Mouse (Mus musculus) adrenal gland, adult (tissue): ENCODE data around the gene Plekhm3.

Experiments used
- DNase-seq, 2 experiments: peaks; one replicate each; pipeline ENCODE4 v3.0.0; 2022 to 2023; ENCODE audit warnings: low spot score in 1 of 2; ENCODE audit not compliant: inconsistent age in 2 of 2

Plekhm3 gene

GRCm38 (mm10) chr1:64836114-64836513, 120.5 kb downstream of the Plekhm3 start:
- peak in 1 of 2 experiments; percentile 40 for DNase-seq

- DNase-seq = no peak
Observed at GRCm38 (mm10) chr1:64831552-64831951, 125.1 kb downstream of the Plekhm3 start.

GRCm38 (mm10) chr1:64827434-64827833, 129.2 kb downstream of the Plekhm3 start:
- DNase-seq = no peak

GRCm38 (mm10) chr1:64826348-64827103, 130.1 kb downstream of the Plekhm3 start:
- DNase-seq = peak in 1 of 2 experiments; percentile 75

- no peak for DNase-seq
Observed at GRCm38 (mm10) chr1:64823564-64823963, 133.1 kb downstream of the Plekhm3 start.

GRCm38 (mm10) chr1:64817709-64818108, 138.9 kb downstream of the Plekhm3 start:
- no peak for DNase-seq

GRCm38 (mm10) chr1:64813182-64813581, 143.4 kb downstream of the Plekhm3 start:
- DNase-seq = no peak

- DNase-seq = no peak
Observed at GRCm38 (mm10) chr1:64811956-64812355, 144.7 kb downstream of the Plekhm3 start.

- DNase-seq = no peak
Observed at GRCm38 (mm10) chr1:64809085-64809484, 147.5 kb downstream of the Plekhm3 start.

- no peak for DNase-seq
Observed at GRCm38 (mm10) chr1:64807766-64808165, 148.9 kb downstream of the Plekhm3 start.

- no peak for DNase-seq
Observed at GRCm38 (mm10) chr1:64805217-64805616, 151.4 kb downstream of the Plekhm3 start.

GRCm38 (mm10) chr1:64802631-64803030, 154.0 kb downstream of the Plekhm3 start:
- DNase-seq = no peak

- DNase-seq = no peak
Observed at GRCm38 (mm10) chr1:64797621-64798020, 159.0 kb downstream of the Plekhm3 start.

GRCm38 (mm10) chr1:64796867-64797582, 159.6 kb downstream of the Plekhm3 start:
- DNase-seq = no peak

- DNase-seq = peak; percentile 49 to 81
Observed at GRCm38 (mm10) chr1:64795284-64796040, 161.2 kb downstream of the Plekhm3 start.

GRCm38 (mm10) chr1:64794096-64794495, 162.5 kb downstream of the Plekhm3 start:
- no peak for DNase-seq

- no peak for DNase-seq
Observed at GRCm38 (mm10) chr1:64793234-64793530, 163.4 kb downstream of the Plekhm3 start.

GRCm38 (mm10) chr1:64792521-64793233, 163.9 kb downstream of the Plekhm3 start:
- peak; percentile 62 to 75 for DNase-seq

- peak in 1 of 2 experiments; percentile 64 for DNase-seq
Observed at GRCm38 (mm10) chr1:64791826-64792225, 164.8 kb downstream of the Plekhm3 start.

- DNase-seq = peak in 1 of 2 experiments; percentile 57
Observed at GRCm38 (mm10) chr1:64790806-64791790, 165.5 kb downstream of the Plekhm3 start.
